Mouse (Mus musculus) hindbrain, embryonic 14.5 days (tissue): Measurements from ENCODE around the gene Stx1b. TPM values are rescaled to one million over a fixed set of nuclear protein-coding genes. Genes with fewer than 3 reads are reported as not detected.

Experiments
- ATAC-seq: fragments of 200-750 bp; cut with Nextera tagmentation; 2 replicates; pipeline ENCODE4 v1.8.0; 2017; ENCODE audit warnings: moderate number of reproducible peaks, mild to moderate bottlenecking, moderate TSS enrichment, moderate library complexity; ENCODE audit not compliant: low FRiP score
- DNase-seq: peaks from one replicate; pipeline ENCODE4 v3.0.0-alpha.2; 2015; ENCODE audit warnings: low spot score
- H3K27ac ChIP-seq: fragments of 300-500 bp; sonication (generic); 2 replicates; pipeline ENCODE4 v1.5.1; 2014; ENCODE audit warnings: mild to moderate bottlenecking, moderate library complexity
- H3K27me3 ChIP-seq: fragments of 300-500 bp; sonication (generic); 2 replicates; pipeline ENCODE4 v1.6.1; 2014; ENCODE audit warnings: mild to moderate bottlenecking, low read length, mixed read lengths; ENCODE audit not compliant: control insufficient read depth, insufficient read depth
- H3K36me3 ChIP-seq: fragments of 300-500 bp; sonication (generic); replicated peaks from 2 replicates; pipeline ENCODE4 v1.6.1; 2014; ENCODE audit not compliant: control insufficient read depth, insufficient read depth
- H3K4me1 ChIP-seq: fragments of 300-500 bp; sonication (generic); replicated peaks from 2 replicates; pipeline ENCODE4 v1.6.1; 2014; ENCODE audit warnings: antibody characterized with exemption, low read length, mixed read lengths; ENCODE audit not compliant: control insufficient read depth, insufficient read depth
- H3K4me2 ChIP-seq: fragments of 300-500 bp; sonication (generic); replicated peaks from 2 replicates; pipeline ENCODE4 v1.6.1; 2014; ENCODE audit warnings: mild to moderate bottlenecking, moderate library complexity
- H3K4me3 ChIP-seq: fragments of 300-500 bp; sonication (generic); replicated peaks from 2 replicates; pipeline ENCODE4 v1.5.1; 2014; ENCODE audit warnings: mild to moderate bottlenecking, low read length
- H3K9ac ChIP-seq: fragments of 300-500 bp; sonication (generic); 2 replicates; pipeline ENCODE4 v1.6.1; 2014
- H3K9me3 ChIP-seq: fragments of 300-500 bp; sonication (generic); 2 replicates; pipeline ENCODE4 v1.6.1; 2016; ENCODE audit warnings: low read length; ENCODE audit not compliant: control insufficient read depth
- WGBS: fragments of 180-500 bp; shearing (Covaris S2); extraction: QIAGEN DNeasy Blood & Tissue Kit; methylation state at CpG from one replicate; pipeline ENCODE4 v1.1.7; 2014; 5-methylcytosine and 5-hydroxymethylcytosine counted together
- polyA plus RNA-seq: library from polyadenylated mRNA; unstranded; fragments of >200 nt; fragmentation: Nextera tagmentation; extraction: Ambion mirVana; gene quantifications from 2 replicates; pipeline ENCODE4 v1.2.1, GENCODE M21; 2014

The Stx1b gene
- polyA plus RNA-seq, 1 experiment from 2014 or later = 59.7 TPM

- no peak overlapping the region for H3K4me2 ChIP-seq
- ATAC-seq (no peak), DNase-seq (no peak)
- no peaks in the 10 kb centered on the region for H3K27me3 ChIP-seq
- 71% methylated on average over 13 of the region's 13 CpGs for WGBS
- no peak overlapping the region for H3K27ac ChIP-seq
- H3K36me3 ChIP-seq = peaks cover 7% of the 10 kb centered on the region
- no peak overlapping the region for H3K4me3 ChIP-seq
- peaks cover 13% of the 10 kb centered on the region for H3K4me1 ChIP-seq
- no peaks in the 10 kb centered on the region for H3K9me3 ChIP-seq
- no peak overlapping the region for H3K9ac ChIP-seq
These were observed 3.4 kb downstream of the Stx1b start for GRCm38 (mm10) chr7:127820836-127821509.

GRCm38 (mm10) chr7:127817776-127818175, 6.6 kb downstream of the Stx1b start:
- Histone ChIP-seq H3K27ac (no peak overlapping the region), H3K27me3 (no peaks in the 10 kb centered on the region), H3K4me1 (peaks cover 1% of the 10 kb centered on the region), H3K9me3 (no peaks in the 10 kb centered on the region), H3K9ac (no peak overlapping the region), H3K36me3 (peaks cover 33% of the 10 kb centered on the region), H3K4me3 (no peak overlapping the region), H3K4me2 (no peak overlapping the region)
- 90% methylated on average over 5 of the region's 5 CpGs for WGBS
- ATAC-seq (no peak), DNase-seq (no peak)

DNA sequence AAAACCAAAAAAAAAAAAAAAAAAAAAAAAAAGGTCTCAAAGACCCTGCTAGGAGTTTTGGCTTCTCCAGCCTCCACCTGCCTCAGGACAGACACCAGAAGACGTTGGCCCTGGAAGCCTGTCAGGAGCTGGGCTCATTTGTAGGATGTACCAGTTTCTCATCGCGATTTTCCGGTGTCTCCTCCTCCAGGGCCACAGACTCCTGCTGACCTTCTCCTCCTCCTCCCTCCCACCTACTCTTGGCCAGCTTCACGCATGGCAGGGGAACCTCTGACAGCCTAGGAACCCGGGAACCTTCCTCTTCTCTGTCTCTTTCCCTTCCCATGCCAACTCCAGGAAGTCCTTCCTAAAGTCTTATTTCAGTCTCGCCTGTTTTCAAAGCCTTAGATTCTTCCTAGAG, 7.3 kb downstream of the Stx1b start:
- Histone ChIP-seq H3K9ac (no peak overlapping the region), H3K9me3 (no peaks in the 10 kb centered on the region), H3K36me3 (peaks cover 40% of the 10 kb centered on the region), H3K4me1 (no peaks in the 10 kb centered on the region), H3K4me3 (no peak overlapping the region), H3K27me3 (no peaks in the 10 kb centered on the region), H3K4me2 (no peak overlapping the region), H3K27ac (no peak overlapping the region)
- ATAC-seq (no peak), DNase-seq (no peak)
- WGBS = 80% methylated on average over 7 of the region's 7 CpGs

- ATAC-seq (no peak), DNase-seq (no peak)
- Histone ChIP-seq H3K9ac (no peak overlapping the region), H3K4me3 (no peak overlapping the region), H3K4me2 (no peak overlapping the region), H3K36me3 (peaks cover 49% of the 10 kb centered on the region), H3K4me1 (no peaks in the 10 kb centered on the region), H3K27me3 (no peaks in the 10 kb centered on the region), H3K9me3 (no peaks in the 10 kb centered on the region), H3K27ac (no peak overlapping the region)
- WGBS = 69% methylated on average over 15 of the region's 15 CpGs
These were observed 8.2 kb downstream of the Stx1b start for GRCm38 (mm10) chr7:127815954-127816821.

GRCm38 (mm10) chr7:127815116-127815665, 9.2 kb downstream of the Stx1b start:
- no peaks in the 10 kb centered on the region for H3K9me3 ChIP-seq
- no peak overlapping the region for H3K4me3 ChIP-seq
- H3K9ac ChIP-seq = no peak overlapping the region
- H3K4me1 ChIP-seq = no peaks in the 10 kb centered on the region
- peaks cover 58% of the 10 kb centered on the region for H3K36me3 ChIP-seq
- ATAC-seq = no peak
- no peak for DNase-seq
- 94% methylated on average over 15 of the region's 15 CpGs for WGBS
- H3K27ac ChIP-seq = no peak overlapping the region
- H3K4me2 ChIP-seq = no peak overlapping the region
- no peaks in the 10 kb centered on the region for H3K27me3 ChIP-seq

- H3K9ac ChIP-seq = no peak overlapping the region
- H3K36me3 ChIP-seq = peaks cover 66% of the 10 kb centered on the region
- 84% methylated on average over 19 of the region's 19 CpGs for WGBS
These were observed 10.0 kb downstream of the Stx1b start for GRCm38 (mm10) chr7:127814241-127814921.

GRCm38 (mm10) chr7:127813821-127814220, 10.5 kb downstream of the Stx1b start:
- 90% methylated on average over 4 of the region's 4 CpGs for WGBS
- H3K27me3 ChIP-seq = no peaks in the 10 kb centered on the region
- ATAC-seq (no peak), DNase-seq (no peak)
- H3K9me3 ChIP-seq = no peaks in the 10 kb centered on the region
- H3K9ac ChIP-seq = no peak overlapping the region
- H3K27ac ChIP-seq = no peak overlapping the region
- no peak overlapping the region for H3K4me3 ChIP-seq
- H3K4me1 ChIP-seq = no peaks in the 10 kb centered on the region
- no peak overlapping the region for H3K4me2 ChIP-seq
- peaks cover 72% of the 10 kb centered on the region for H3K36me3 ChIP-seq

More at GRCm38 (mm10) chr7:127814241-127814921, 10.0 kb downstream of the Stx1b start:
- Histone ChIP-seq H3K4me2 (no peak overlapping the region), H3K9me3 (no peaks in the 10 kb centered on the region), H3K4me1 (no peaks in the 10 kb centered on the region), H3K27ac (no peak overlapping the region), H3K27me3 (no peaks in the 10 kb centered on the region), H3K4me3 (no peak overlapping the region)
- DNase-seq (no peak), ATAC-seq (no peak)

DNA sequence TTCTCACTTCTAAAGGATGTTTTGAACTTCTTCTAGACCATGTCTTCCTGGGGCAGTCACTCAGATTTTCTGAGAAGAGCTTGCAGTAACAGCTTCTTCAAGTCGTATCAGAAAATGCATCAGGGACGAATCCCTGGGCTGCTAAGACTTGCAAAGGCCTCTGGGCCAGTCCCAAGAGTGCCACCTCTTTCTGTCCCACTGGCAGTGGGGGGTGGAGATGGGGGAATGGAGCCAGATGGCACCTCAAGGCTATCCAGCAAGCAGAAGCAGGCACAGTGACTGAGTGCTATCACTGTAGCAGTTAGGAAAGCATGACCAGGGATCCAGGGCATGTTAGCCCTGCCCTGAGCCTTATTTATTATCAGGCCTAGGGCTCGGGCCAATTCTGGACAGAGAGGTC, 12.1 kb downstream of the Stx1b start:
- ATAC-seq (no peak), DNase-seq (no peak)
- Histone ChIP-seq H3K27me3 (no peaks in the 10 kb centered on the region), H3K9ac (no peak overlapping the region), H3K36me3 (peaks cover 81% of the 10 kb centered on the region), H3K4me2 (no peak overlapping the region), H3K4me3 (no peak overlapping the region), H3K27ac (no peak overlapping the region), H3K9me3 (no peaks in the 10 kb centered on the region), H3K4me1 (no peaks in the 10 kb centered on the region)
- WGBS = 91% methylated on average over 3 of the region's 3 CpGs

DNA sequence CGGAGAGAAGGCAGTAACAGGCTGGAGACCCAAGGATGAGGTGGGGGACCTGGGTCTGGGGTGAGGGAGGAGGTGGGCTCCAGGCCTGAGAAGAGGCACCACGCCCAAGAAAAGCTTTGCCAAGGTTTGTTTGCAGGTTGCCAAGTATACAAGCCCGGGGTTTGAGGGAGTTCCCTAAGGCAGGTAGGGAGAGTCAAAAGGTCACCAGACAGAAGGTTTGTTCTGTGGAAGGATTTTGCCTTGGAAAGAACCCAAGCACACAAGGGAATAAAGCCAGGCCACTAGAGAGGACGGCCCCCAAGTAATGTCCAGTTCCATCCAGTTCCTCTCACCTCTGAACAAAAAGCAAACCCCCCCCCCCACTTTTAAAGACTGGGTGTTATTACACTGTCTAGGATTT, 13.1 kb downstream of the Stx1b start:
- H3K9me3 ChIP-seq = no peaks in the 10 kb centered on the region
- DNase-seq (no peak), ATAC-seq (no peak)
- no peak overlapping the region for H3K27ac ChIP-seq
- H3K4me3 ChIP-seq = no peak overlapping the region
- no peak overlapping the region for H3K4me2 ChIP-seq
- H3K9ac ChIP-seq = no peak overlapping the region
- peaks cover 86% of the 10 kb centered on the region for H3K36me3 ChIP-seq
- no peaks in the 10 kb centered on the region for H3K4me1 ChIP-seq
- H3K27me3 ChIP-seq = no peaks in the 10 kb centered on the region
- 80% methylated on average over 4 of the region's 4 CpGs for WGBS
